Mouse (Mus musculus) midbrain, embryonic 14.5 days (tissue): Measurements from ENCODE around the gene Ffar4. TPM values are rescaled to one million over a fixed set of nuclear protein-coding genes. Genes with fewer than 3 reads are reported as not detected.

Experiments
- ATAC-seq: fragments of 200-750 bp; cut with Nextera tagmentation; 2 replicates; pipeline ENCODE4 v1.8.0; 2017; ENCODE audit warnings: moderate number of reproducible peaks, moderate library complexity; ENCODE audit not compliant: low FRiP score, low TSS enrichment
- DNase-seq: peaks from one replicate; pipeline ENCODE4 v3.0.0-alpha.2; 2015
- H3K27ac ChIP-seq: fragments of 300-500 bp; sonication (generic); replicated peaks from 2 replicates; pipeline ENCODE4 v1.5.1; 2014; ENCODE audit warnings: mild to moderate bottlenecking, low read depth, low read length, moderate library complexity
- H3K27me3 ChIP-seq: fragments of 300-500 bp; sonication (generic); 2 replicates; pipeline ENCODE4 v1.6.1; 2014; ENCODE audit warnings: low read length, control low read depth, mixed read lengths; ENCODE audit not compliant: control insufficient read depth, insufficient read depth
- H3K36me3 ChIP-seq: fragments of 300-500 bp; sonication (generic); 2 replicates; pipeline ENCODE4 v1.6.1; 2014; ENCODE audit warnings: low read length, control low read depth; ENCODE audit not compliant: control insufficient read depth, insufficient read depth
- H3K4me1 ChIP-seq: fragments of 300-500 bp; sonication (generic); 2 replicates; pipeline ENCODE4 v1.6.1; 2014; ENCODE audit warnings: mild to moderate bottlenecking, antibody characterized with exemption, low read length, control low read depth; ENCODE audit not compliant: control insufficient read depth, insufficient read depth
- H3K4me2 ChIP-seq: fragments of 300-500 bp; sonication (generic); 2 replicates; pipeline ENCODE4 v1.6.1; 2014; ENCODE audit warnings: mild to moderate bottlenecking, low read length, moderate library complexity
- H3K4me3 ChIP-seq: fragments of 300-500 bp; sonication (generic); replicated peaks from 2 replicates; pipeline ENCODE4 v1.5.1; 2014; ENCODE audit warnings: low read depth, low read length
- H3K9ac ChIP-seq: fragments of 300-500 bp; sonication (generic); replicated peaks from 2 replicates; pipeline ENCODE4 v1.6.1; 2014; ENCODE audit warnings: mild to moderate bottlenecking, low read length, moderate library complexity
- H3K9me3 ChIP-seq: fragments of 300-500 bp; sonication (generic); 2 replicates; pipeline ENCODE4 v1.6.1; 2016; ENCODE audit warnings: low read length, control low read depth, mixed read lengths; ENCODE audit not compliant: control insufficient read depth
- WGBS: fragments of 180-500 bp; shearing (Covaris S2); extraction: QIAGEN DNeasy Blood & Tissue Kit; methylation state at CpG from one replicate; pipeline ENCODE4 v1.1.7; 2014; 5-methylcytosine and 5-hydroxymethylcytosine counted together
- polyA plus RNA-seq: library from polyadenylated mRNA; unstranded; fragments of >200 nt; fragmentation: Nextera tagmentation; extraction: Ambion mirVana; gene quantifications from 2 replicates; pipeline ENCODE4 v1.2.1, GENCODE M21; 2014

Ffar4 gene
- polyA plus RNA-seq, 1 experiment from 2014 or later, result 0.14 TPM

- H3K4me2 ChIP-seq, result no peak overlapping the region
- no peaks in the 10 kb centered on the region for H3K9me3 ChIP-seq
- no peak overlapping the region for H3K27ac ChIP-seq
- no peaks in the 10 kb centered on the region for H3K36me3 ChIP-seq
- H3K27me3 ChIP-seq, result no peaks in the 10 kb centered on the region
- no peak overlapping the region for H3K4me3 ChIP-seq
- DNase-seq, result no peak
- H3K4me1 ChIP-seq, result no peaks in the 10 kb centered on the region
- no peak for ATAC-seq
- H3K9ac ChIP-seq, result no peak overlapping the region
- 93% methylated on average over 7 of the region's 7 CpGs for whole genome bisulfite sequencing
These were observed 18.1 kb downstream of the Ffar4 start for GRCm38 (mm10) chr19:38114834-38115491.

GRCm38 (mm10) chr19:38120123-38120760 lies 23.4 kb downstream of the Ffar4 start:
- no peak overlapping the region for H3K4me2 ChIP-seq
- H3K27me3 ChIP-seq, result peaks cover 14% of the 10 kb centered on the region
- no peaks in the 10 kb centered on the region for H3K4me1 ChIP-seq
- H3K9ac ChIP-seq, result no peak overlapping the region
- ATAC-seq (no peak), DNase-seq (no peak)
- no peak overlapping the region for H3K27ac ChIP-seq
- H3K9me3 ChIP-seq, result no peaks in the 10 kb centered on the region
- H3K4me3 ChIP-seq, result no peak overlapping the region
- H3K36me3 ChIP-seq, result no peaks in the 10 kb centered on the region
- 87% methylated on average over 5 of the region's 5 CpGs for WGBS

DNA sequence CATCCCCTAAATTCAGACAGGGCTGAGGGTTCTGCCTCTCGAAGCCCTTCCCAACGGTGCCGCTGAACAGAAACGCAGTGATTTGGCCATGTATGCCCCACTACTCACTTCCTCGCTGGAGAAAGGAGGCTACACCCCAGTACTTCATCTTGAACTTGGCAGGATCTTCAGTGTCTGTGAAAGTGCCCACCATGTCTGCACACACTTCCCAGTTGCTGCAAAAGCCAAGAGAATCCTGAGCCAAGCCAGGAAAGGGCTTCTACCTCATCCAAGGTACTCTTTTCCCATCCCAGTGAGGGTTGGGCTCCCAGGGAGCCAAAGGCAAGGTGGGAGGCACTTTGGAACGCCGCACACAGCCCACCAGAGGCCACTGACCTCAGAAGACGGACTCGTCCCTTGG lies 27.1 kb downstream of the Ffar4 start:
- no peaks in the 10 kb centered on the region for H3K9me3 ChIP-seq
- WGBS, result 31% methylated on average over 9 of the region's 9 CpGs
- H3K9ac ChIP-seq, result no peak overlapping the region

DNA sequence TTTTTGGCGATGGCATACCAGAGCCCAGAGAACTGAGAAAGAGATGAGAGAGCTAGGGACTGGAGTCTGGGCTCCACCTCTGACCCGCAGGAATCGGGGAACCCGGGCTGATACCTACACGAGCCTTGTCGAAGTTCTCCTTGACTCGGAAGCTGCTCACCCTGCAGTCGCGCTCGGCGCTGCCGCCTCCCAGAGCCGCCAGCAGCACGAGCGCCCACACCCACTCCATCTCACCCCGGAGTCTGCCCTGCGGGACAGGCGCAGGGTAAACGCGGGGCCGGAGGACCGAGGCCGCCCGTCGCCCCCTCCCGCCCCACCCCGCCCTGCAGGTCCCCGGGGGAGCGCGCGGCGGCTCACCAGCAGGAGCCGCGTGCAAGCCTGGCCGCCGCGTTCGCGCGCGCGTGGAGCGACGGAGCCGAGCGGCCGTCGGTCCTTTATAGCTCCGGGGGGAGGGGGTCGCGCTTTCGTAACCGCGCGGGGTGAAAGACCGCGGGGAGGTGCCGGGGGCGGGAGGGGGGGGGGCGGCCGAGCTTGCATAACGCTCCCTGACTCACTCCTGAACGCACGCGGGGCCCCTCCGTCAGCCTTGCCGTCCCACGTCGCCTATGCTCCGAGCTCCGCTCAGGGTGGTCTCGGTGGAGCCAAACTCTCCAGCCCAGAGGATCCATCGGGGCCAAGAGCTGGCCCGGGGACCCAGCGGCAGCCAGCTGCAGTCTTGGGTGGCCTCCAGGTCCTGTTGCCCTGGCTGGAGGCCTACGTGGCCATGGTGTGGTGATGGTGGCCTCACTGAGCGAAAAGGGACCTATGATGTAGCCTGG lies 27.7 kb downstream of the Ffar4 start:
- Histone ChIP-seq H3K9me3 (no peaks in the 10 kb centered on the region), H3K27ac (no peak overlapping the region), H3K4me3 (peak overlapping the region; percentile 53), H3K4me1 (no peaks in the 10 kb centered on the region), H3K4me2 (peak overlapping the region; percentile 79), H3K36me3 (no peaks in the 10 kb centered on the region), H3K9ac (peak overlapping the region; percentile 54), H3K27me3 (peaks cover 14% of the 10 kb centered on the region)
- peak; percentile 71 for DNase-seq
- ATAC-seq, result peak; percentile 63; the same call in 1 of the 2 replicates
- 2% methylated on average over 58 of the region's 77 CpGs for WGBS

More for the DNA sequence above, 27.1 kb downstream of the Ffar4 start:
- Histone ChIP-seq H3K4me1 (no peaks in the 10 kb centered on the region), H3K27me3 (peaks cover 14% of the 10 kb centered on the region), H3K4me3 (peak overlapping the region; percentile 53; the same call in 1 of the 2 replicates), H3K27ac (no peak overlapping the region), H3K4me2 (peak overlapping the region; percentile 79), H3K36me3 (no peaks in the 10 kb centered on the region)
- ATAC-seq, result no peak
- no peak for DNase-seq

- H3K27ac ChIP-seq, result no peak within 1 kb of the TSS
- peaks cover 14% of the 10 kb centered on the region for H3K27me3 ChIP-seq
- H3K9me3 ChIP-seq, result no peaks in the 10 kb centered on the region
- no peaks in the 10 kb centered on the region for H3K4me1 ChIP-seq
- 69% methylated on average over 6 of the region's 6 CpGs for WGBS
- peak within 1 kb of the TSS; percentile 54 for H3K9ac ChIP-seq
- ATAC-seq, result no peak
- peak within 1 kb of the TSS; percentile 53 for H3K4me3 ChIP-seq
- peak within 1 kb of the TSS; percentile 79 for H3K4me2 ChIP-seq
- DNase-seq, result no peak
- H3K36me3 ChIP-seq, result no peaks in the 10 kb centered on the region
These were observed 28.3 kb downstream of the Ffar4 start, which contains the start of gene Rbp4 for GRCm38 (mm10) chr19:38125219-38125610. Rbp4 (minus strand) TSS chr19:38125281.

- no peak for DNase-seq
- no peak overlapping the region for H3K27ac ChIP-seq
- no peak overlapping the region for H3K4me2 ChIP-seq
- peaks cover 14% of the 10 kb centered on the region for H3K27me3 ChIP-seq
- H3K9ac ChIP-seq, result no peak overlapping the region
- ATAC-seq, result no peak
- WGBS, result 80% methylated on average over 8 of the region's 8 CpGs
- no peaks in the 10 kb centered on the region for H3K4me1 ChIP-seq
- no peaks in the 10 kb centered on the region for H3K36me3 ChIP-seq
- H3K9me3 ChIP-seq, result no peaks in the 10 kb centered on the region
- no peak overlapping the region for H3K4me3 ChIP-seq
These were observed 29.8 kb downstream of the Ffar4 start for GRCm38 (mm10) chr19:38126656-38127055.

- no peaks in the 10 kb centered on the region for H3K27me3 ChIP-seq
- no peaks in the 10 kb centered on the region for H3K4me1 ChIP-seq
- H3K9me3 ChIP-seq, result no peaks in the 10 kb centered on the region
- no peak within 1 kb of the TSS for H3K27ac ChIP-seq
- WGBS, result 74% methylated on average over 6 of the region's 6 CpGs
- H3K4me3 ChIP-seq, result no peak within 1 kb of the TSS
- DNase-seq, result no peak
- ATAC-seq, result no peak
- no peak within 1 kb of the TSS for H3K9ac ChIP-seq
- no peaks in the 10 kb centered on the region for H3K36me3 ChIP-seq
- H3K4me2 ChIP-seq, result no peak within 1 kb of the TSS
These were observed 35.6 kb downstream of the Ffar4 start, which contains the start of gene Pde6c for GRCm38 (mm10) chr19:38132481-38132880. Pde6c (plus strand) TSS chr19:38132781.

- Histone ChIP-seq H3K4me1 (no peaks in the 10 kb centered on the region), H3K9me3 (no peaks in the 10 kb centered on the region), H3K27me3 (no peaks in the 10 kb centered on the region), H3K4me2 (no peak overlapping the region), H3K27ac (no peak overlapping the region), H3K36me3 (no peaks in the 10 kb centered on the region), H3K9ac (no peak overlapping the region), H3K4me3 (no peak overlapping the region)
- ATAC-seq (no peak), DNase-seq (no peak)
- 71% methylated on average over 11 of the region's 11 CpGs for WGBS
These were observed 37.1 kb downstream of the Ffar4 start for GRCm38 (mm10) chr19:38133986-38134385.
